Mouse (Mus musculus) embryo, embryonic 11.5 days (tissue): ENCODE data around the gene Tagln3.
A peak's percentile ranks its signal among the peaks of the same experiment; 100 is the strongest.

Source experiments
- DNase-seq: peaks from one replicate; pipeline ENCODE4 v3.0.0-alpha.2; 2012; ENCODE audit warnings: low read depth, low spot score

The Tagln3 gene

DNA sequence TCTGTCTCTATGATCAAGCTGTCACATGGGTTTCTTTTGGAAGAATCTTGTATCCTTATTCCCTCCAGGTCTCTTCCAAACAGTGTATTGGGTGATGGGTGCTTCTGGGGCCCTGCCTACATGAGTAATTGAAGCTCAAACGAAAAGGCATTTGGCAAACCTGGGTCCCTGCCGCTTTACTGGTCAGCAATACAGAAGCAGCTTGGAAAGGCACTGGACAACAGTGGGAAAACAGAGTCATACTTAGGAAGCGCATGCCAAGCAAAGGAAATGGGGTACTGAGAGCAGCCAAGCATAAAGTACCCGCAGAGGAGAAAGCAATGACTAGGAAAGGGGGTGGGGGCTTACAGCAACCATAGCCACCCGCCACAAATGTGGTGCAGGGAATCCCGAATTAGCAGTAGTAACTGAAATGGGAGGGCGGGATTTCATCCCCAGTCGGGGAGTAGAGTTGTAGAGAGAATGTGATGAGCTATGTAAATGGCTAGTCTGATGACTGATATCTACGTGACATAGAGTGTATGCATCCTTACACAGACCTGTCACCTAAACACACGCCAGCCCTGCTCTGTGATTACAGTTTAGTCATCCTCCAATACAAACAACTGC, 4.3 kb downstream of the Tagln3 start:
- no peak for DNase-seq

- DNase-seq: no peak
Measured at GRCm38 (mm10) chr16:45718296-45718695, 6.1 kb downstream of the Tagln3 start.

DNA sequence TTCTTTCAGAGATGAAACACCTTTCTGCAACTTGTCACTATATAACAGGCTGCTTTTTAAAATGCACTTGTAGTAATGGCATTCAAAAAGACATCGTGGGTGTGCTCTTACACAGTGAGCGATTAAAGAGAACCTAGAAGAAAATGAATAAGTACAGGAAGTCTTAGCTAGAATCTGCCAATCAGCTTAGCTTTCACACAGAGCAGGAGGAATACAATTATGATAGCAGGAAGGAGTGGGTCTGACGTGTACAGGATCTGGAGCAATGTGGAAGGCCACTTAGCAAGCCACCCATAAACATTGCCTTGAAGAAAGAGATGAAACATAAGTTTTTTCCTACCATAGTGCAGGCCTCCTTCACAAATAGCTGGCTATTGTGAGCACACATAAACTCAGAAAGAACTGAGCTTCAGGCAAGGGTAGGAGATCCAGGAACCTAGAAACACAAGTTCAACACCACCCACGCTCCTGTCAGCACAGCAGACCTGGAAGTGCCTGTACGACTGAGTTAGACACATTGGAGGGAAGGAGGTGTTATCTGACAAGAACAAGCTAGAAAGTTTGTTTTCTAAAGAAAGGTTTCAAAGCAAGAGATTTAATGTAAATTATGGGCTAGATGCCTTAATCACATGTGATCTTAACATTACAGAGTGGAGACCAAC, 9.8 kb downstream of the Tagln3 start:
- DNase-seq: no peak

DNA sequence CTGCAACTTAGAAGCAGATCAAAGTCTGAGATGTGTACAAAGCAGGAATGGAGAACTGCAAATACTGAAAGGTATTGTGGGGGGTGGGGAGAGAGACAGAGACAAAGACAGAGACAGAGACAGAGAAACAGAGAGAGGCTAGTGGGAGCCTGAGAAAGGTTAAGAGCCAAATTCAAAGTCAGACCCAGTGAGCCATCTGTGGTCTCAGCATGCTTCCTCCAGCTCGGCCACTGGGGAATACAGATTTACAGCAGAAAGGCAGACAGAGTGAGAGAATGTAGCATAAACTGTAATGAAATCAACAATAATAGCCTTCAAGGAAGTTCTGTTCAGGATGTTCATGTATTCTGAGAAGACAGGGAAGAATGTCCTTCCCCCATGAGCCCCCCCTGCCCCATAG, 10.5 kb downstream of the Tagln3 start:
- no peak for DNase-seq

DNA sequence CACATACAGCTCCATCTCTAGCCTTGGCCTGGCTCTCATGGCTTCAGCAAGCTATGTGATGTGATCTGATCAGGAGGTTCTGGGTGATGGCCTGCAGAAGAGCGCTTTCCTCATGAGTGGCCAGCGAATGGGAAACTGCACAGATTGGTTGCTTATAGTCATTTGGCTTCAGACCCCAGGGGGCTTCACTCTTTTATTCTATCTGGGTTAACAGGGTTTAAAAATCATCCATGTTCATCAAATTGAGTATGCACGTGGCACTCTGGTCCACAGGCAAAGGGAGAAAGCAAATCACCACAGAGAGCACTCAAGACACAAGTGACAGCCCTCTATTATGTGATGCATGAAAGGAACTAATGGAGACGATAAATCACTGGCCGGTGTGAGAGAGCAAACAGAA, 11.1 kb downstream of the Tagln3 start:
- DNase-seq: no peak

- no peak for DNase-seq
Measured at GRCm38 (mm10) chr16:45711263-45711662, 13.1 kb downstream of the Tagln3 start.

DNA sequence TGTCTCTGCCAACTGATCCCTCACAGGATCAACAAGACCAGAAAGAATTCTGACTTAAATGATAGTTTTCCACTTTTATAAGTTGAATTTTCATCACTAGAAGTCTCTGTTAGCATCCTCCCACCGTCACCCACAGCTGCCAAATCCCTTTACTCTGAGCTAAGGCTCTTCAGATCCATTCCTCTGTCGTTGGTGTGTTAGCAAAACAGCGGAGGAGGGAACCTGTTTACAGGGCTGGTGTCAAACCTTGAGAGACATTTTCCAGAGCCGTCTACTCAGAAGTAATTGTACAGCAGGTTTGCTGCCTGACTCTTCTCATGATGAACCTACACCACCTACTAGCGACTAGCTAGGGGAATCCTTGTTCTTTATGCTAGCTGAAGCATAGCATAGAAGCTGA, 25.1 kb downstream of the Tagln3 start:
- DNase-seq: no peak

- no peak for DNase-seq
Measured at GRCm38 (mm10) chr16:45697996-45698395, 26.4 kb downstream of the Tagln3 start.

DNA sequence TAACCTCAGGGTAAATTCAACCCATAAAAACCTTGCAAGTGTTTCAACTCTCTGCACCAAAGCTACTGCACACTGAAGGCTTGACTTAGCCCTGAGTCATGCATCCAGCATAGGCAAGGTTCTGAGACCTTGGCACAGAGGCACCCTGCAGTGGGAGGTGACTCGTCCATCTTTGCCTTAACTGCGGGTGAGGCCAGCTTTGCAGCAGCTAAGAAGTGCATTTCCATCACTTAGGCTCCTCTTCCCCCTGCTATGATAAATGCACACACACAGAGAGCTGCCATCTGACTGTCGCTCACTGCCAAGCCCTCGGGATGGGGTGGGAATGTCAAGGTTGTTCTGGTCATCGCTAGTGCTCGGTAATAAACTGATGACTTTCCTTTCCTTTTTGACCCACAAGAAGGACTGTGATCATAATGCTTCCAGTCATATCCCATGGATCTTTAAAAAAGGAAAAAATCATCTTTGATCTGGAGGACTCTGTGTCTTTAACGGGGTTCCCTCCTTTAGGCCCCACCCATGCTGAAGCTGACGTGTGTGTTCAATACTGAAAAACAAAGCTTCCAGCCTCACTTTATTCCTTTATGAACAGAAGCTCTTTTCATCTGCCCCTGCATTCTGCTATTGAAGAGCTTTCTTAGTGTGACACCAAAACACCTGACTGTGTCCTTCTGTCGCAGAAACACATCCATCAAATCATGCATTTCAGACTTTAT, 28.8 kb downstream of the Tagln3 start:
- no peak for DNase-seq

- no peak for DNase-seq
Measured at GRCm38 (mm10) chr16:45693558-45693957, 30.9 kb downstream of the Tagln3 start, which contains the start of gene Tmprss7. Tmprss7 (minus strand) TSS chr16:45693658.

DNA sequence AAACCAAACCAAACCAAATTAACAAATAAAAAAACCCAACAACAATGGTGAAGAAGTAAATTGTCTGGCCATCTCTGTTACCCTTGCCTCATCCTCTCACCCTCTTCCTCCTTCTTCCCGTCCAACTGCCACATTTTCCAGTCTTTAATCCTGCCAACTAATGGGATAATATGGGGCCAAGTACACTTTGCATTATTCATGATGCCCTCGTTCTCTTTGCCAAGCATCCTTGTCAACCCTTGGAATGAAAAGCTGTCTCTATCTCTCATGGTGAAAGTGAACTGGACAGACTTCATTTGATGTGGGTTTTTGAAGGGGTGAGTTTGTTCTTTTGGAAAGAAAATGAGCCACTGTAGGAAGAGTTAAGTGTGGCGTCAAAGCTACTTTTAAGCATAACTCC, 31.6 kb downstream of the Tagln3 start:
- DNase-seq: no peak

DNA sequence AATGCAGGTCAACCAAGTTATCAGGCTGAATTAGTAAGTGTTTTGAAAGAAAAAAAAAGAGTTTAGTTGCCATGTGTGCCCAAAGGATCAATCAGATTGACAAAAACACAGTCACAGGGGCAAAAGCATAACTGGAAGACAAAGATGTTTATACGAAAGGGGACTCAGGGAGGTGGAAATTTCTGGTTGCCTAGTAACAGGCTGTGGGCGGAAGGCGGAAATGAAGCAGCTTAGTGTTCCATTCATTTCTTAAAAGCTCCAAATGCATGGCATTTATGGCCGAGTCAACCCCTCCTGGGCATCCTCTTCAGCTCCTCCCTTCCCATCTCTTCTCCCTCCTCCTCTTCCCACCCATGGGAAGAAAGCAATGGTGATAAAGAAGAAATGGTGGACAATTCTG, 34.2 kb downstream of the Tagln3 start:
- no peak for DNase-seq

DNA sequence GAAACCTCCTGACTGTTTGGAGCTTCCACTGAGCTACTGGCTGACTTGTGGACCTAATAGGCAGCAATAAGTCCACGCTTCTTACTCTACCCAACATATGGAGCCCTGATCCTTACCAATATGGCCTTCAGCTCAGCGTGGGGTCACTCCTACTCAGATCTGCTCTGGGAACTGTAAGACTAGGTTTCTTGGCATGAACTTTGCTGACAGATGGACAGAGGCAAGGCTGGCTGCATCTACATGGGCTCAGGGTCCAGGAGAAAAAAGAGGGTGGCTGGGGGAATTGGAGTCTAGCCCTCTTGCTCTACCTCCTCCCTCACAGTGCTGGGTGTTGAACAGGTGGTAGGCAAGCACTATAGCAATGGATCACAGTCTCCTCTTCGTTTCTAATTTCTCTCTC, 37.6 kb downstream of the Tagln3 start:
- DNase-seq: no peak

DNA sequence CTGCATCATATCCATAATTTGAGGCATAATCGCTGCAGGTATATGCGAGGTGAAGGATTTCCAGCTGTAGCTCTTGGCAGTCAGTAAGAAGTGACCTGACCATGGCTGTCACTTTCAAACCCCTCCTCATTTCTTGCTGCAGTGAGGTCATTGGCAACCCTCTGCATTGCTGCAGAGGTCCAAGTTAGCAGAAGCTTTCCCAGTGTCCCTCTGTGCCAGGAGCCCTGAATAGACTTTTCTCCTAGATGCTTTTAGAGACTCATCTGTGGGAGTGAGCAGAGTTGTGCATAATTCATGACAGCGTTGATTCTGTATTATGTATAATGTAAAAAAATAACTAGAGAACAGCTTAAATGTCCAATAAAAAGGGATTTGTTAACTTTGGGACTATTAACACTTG, 39.1 kb downstream of the Tagln3 start:
- DNase-seq: no peak

- DNase-seq: peak; percentile 46
Measured at GRCm38 (mm10) chr16:45684815-45685214, 39.6 kb downstream of the Tagln3 start.

- DNase-seq: no peak
Measured at GRCm38 (mm10) chr16:45676462-45676861, 47.9 kb downstream of the Tagln3 start.

DNA sequence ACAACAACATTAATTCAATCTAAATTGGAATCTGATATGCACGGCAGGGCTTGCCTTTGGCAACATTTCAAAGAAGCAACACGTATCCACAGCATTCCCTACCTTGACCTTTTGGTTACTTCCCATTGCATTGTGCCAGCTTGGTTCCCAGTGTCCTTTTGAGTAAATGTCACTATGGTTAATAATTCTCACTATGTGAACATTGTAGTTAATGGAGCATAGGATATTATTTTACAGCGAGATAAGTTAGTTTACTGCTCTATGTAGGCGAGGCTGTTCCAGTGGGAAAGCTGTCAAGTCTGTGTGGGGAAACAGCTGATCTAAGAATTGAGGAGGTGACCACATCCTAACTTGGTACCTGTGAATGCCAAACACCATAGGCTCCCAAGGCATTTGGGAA, 54.4 kb downstream of the Tagln3 start:
- no peak for DNase-seq

GRCm38 (mm10) chr16:45668178-45668577, 56.2 kb downstream of the Tagln3 start:
- DNase-seq: no peak

DNA sequence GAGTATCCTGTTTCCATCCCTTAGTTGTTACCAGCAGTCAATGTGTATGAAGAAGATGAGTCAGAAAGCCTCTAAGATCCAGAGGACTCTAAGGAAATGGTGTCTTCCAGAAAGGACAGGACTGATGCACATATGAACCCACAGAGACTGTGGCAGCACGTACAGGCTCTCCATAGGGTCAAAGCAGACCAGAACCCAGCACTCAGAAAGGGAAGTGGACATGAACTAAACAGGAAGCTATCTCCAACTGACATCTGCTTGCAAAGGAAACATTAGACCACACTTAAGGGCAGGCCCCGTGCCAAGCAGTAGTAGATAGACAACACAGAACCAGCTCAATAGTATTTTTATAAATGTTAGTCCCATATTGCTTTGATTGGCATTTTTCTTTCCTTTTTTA, 58.3 kb downstream of the Tagln3 start:
- no peak for DNase-seq

- no peak for DNase-seq
Measured at GRCm38 (mm10) chr16:45662381-45662780, 62.0 kb downstream of the Tagln3 start.
